Mouse (Mus musculus) hindbrain, embryonic 12.5 days (tissue): ENCODE data around the gene Gm9970. TPM values are rescaled to one million over a fixed set of nuclear protein-coding genes. Genes with fewer than 3 reads are reported as not detected.

Source experiments
- ATAC-seq: fragments of 200-750 bp; cut with Nextera tagmentation; 2 replicates; pipeline ENCODE4 v1.8.0; 2017; ENCODE audit warnings: moderate TSS enrichment; ENCODE audit not compliant: low FRiP score
- H3K27ac ChIP-seq: fragments of 300-500 bp; sonication (generic); 2 replicates; pipeline ENCODE4 v1.5.1; 2016; ENCODE audit warnings: mild to moderate bottlenecking
- H3K27me3 ChIP-seq: fragments of 300-500 bp; sonication (generic); 2 replicates; pipeline ENCODE4 v1.6.1; 2016; ENCODE audit warnings: mild to moderate bottlenecking
- H3K36me3 ChIP-seq: fragments of 300-500 bp; sonication (generic); 2 replicates; pipeline ENCODE4 v1.6.1; 2016; ENCODE audit warnings: mild to moderate bottlenecking
- H3K4me1 ChIP-seq: fragments of 300-500 bp; sonication (generic); 2 replicates; pipeline ENCODE4 v1.6.1; 2016
- H3K4me2 ChIP-seq: fragments of 300-500 bp; sonication (generic); replicated peaks from 2 replicates; pipeline ENCODE4 v1.6.1; 2016; ENCODE audit warnings: mild to moderate bottlenecking
- H3K4me3 ChIP-seq: fragments of 300-500 bp; sonication (generic); 2 replicates; pipeline ENCODE4 v1.5.1; 2016; ENCODE audit warnings: mild to moderate bottlenecking
- H3K9ac ChIP-seq: fragments of 300-500 bp; sonication (generic); 2 replicates; pipeline ENCODE4 v1.6.1; 2016; ENCODE audit warnings: mild to moderate bottlenecking, moderate library complexity
- H3K9me3 ChIP-seq: fragments of 300-500 bp; sonication (generic); replicated peaks from 2 replicates; pipeline ENCODE4 v1.6.1; 2016; ENCODE audit warnings: mild to moderate bottlenecking
- WGBS: fragments of 180-500 bp; shearing (Covaris S2); methylation state at CpG from one replicate; pipeline ENCODE4 v1.1.7; 2016; 5-methylcytosine and 5-hydroxymethylcytosine counted together
- polyA plus RNA-seq: library from polyadenylated mRNA; unstranded; fragments of >200 nt; fragmentation: Nextera tagmentation; extraction: Ambion mirVana; gene quantifications from 2 replicates; pipeline ENCODE4 v1.2.1, GENCODE M21; 2016

Gm9970 gene
- polyA plus RNA-seq, 1 experiment from 2014 or later = 0.57 TPM

- Histone ChIP-seq H3K4me3 (peak overlapping the region; percentile 10; the same call in 1 of the 2 replicates), H3K4me1 (peaks cover 22% of the 10 kb centered on the region), H3K36me3 (peaks cover 77% of the 10 kb centered on the region), H3K27ac (0 out of 2 replicates have a peak overlapping the region, but pooled peaks have one; percentile 2), H3K4me2 (peak overlapping the region; percentile 87), H3K27me3 (no peaks in the 10 kb centered on the region), H3K9me3 (peaks cover 6% of the 10 kb centered on the region), H3K9ac (peak overlapping the region; percentile 20; the same call in 1 of the 2 replicates)
- ATAC-seq = no peak
- WGBS = 90% methylated on average over 27 of the region's 27 CpGs
These were observed 40.7 kb downstream of the Gm9970 start for GRCm38 (mm10) chr5:31200327-31200768.

DNA sequence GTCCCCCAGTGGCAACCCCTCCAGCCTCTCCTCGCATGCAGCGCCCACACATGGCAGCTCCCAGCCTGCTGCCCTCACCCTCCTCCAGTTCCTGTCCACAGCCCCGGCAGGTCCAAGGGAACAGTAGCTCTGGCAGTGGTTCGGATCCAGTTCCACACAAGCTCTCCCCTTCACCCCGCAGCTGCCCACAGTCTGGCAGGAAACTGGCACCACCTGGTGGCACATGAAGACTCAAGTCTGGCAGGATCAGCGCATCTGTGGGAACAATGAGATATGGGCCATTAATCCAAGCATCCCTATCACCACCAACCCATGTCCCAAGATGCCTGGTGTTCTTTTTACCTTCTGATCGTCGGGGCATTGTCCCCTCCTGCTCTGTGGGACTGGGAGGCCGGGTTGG lies 41.1 kb downstream of the Gm9970 start:
- whole genome bisulfite sequencing = 86% methylated on average over 9 of the region's 9 CpGs
- Histone ChIP-seq H3K4me3 (no peak overlapping the region), H3K9ac (no peak overlapping the region)

GRCm38 (mm10) chr5:31199321-31199892 lies 41.6 kb downstream of the Gm9970 start:
- no peak overlapping the region for H3K4me2 ChIP-seq
- H3K9ac ChIP-seq = no peak overlapping the region
- peaks cover 6% of the 10 kb centered on the region for H3K9me3 ChIP-seq
- no peak overlapping the region for H3K27ac ChIP-seq
- peaks cover 26% of the 10 kb centered on the region for H3K4me1 ChIP-seq
- ATAC-seq = no peak
- H3K27me3 ChIP-seq = no peaks in the 10 kb centered on the region
- H3K4me3 ChIP-seq = no peak overlapping the region
- WGBS = 94% methylated on average over 19 of the region's 19 CpGs
- peaks cover 78% of the 10 kb centered on the region for H3K36me3 ChIP-seq

More for the DNA sequence above, 41.1 kb downstream of the Gm9970 start:
- ATAC-seq = no peak
- no peaks in the 10 kb centered on the region for H3K27me3 ChIP-seq
- no peak overlapping the region for H3K27ac ChIP-seq
- peaks cover 78% of the 10 kb centered on the region for H3K36me3 ChIP-seq
- peaks cover 6% of the 10 kb centered on the region for H3K9me3 ChIP-seq
- peaks cover 22% of the 10 kb centered on the region for H3K4me1 ChIP-seq
- no peak overlapping the region for H3K4me2 ChIP-seq

DNA sequence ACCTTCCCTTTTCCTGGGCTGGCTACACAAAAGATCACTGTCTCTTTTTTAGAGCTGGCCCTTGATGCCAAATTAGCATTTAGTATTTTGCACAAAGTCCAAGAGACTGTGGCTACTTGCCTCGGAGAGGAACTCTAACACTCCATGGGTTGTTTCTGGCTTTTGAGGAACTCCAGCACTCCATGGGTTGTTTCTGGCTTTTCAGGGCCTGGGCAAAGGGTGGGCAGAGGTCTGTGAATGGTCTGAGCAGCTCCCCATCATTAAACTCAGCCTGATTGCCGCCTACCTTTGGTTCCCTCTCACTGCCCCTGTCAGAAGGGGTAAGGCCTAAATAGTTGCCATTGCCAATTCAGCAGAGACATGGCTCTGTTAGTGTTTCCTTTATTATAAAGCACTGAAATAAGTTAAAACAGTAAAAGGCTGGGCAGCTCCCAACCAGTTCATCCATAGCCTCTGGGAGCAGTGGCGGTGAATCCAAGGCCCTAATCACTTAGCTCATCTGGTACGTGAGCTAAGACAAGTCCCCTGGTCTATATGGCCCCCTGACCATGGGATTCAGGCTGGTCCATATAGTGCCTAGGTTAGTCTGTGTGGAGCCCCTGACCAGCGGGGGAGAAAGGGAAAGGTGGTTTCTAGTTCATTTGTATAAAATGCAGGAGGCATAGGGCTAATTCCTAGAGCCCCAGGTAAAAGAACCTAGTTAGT lies 42.3 kb downstream of the Gm9970 start:
- H3K9me3 ChIP-seq = peaks cover 6% of the 10 kb centered on the region
- 84% methylated on average over 5 of the region's 5 CpGs for WGBS

DNA sequence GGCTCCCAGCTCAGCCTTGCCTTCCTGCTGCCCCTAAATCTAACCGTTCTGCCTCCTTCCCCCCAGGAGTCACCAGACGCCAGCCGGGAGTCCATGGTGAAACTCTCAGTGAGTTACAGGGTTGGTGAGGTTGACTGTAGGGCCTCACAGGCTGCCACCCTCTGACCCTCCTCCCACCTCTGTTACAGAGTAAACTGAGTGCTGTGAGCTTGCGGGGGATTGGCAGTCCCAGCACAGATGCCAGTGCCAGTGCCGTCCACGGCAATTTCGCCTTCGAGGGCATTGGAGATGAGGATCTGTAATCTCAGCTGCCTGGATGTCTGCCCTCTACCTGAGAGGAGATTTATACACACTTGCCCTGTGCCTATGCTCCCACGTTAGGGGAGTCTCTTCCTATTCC lies 42.9 kb downstream of the Gm9970 start:
- no peak overlapping the region for H3K4me3 ChIP-seq
- no peak for ATAC-seq
- peaks cover 31% of the 10 kb centered on the region for H3K4me1 ChIP-seq
- H3K9ac ChIP-seq = no peak overlapping the region
- no peak overlapping the region for H3K4me2 ChIP-seq
- WGBS = 85% methylated on average over 9 of the region's 9 CpGs
- H3K9me3 ChIP-seq = peaks cover 6% of the 10 kb centered on the region
- H3K36me3 ChIP-seq = peaks cover 67% of the 10 kb centered on the region
- no peak overlapping the region for H3K27ac ChIP-seq
- H3K27me3 ChIP-seq = no peaks in the 10 kb centered on the region

More for the DNA sequence above, 42.3 kb downstream of the Gm9970 start:
- Histone ChIP-seq H3K4me3 (no peak overlapping the region), H3K4me1 (peaks cover 32% of the 10 kb centered on the region), H3K36me3 (peaks cover 73% of the 10 kb centered on the region), H3K4me2 (no peak overlapping the region), H3K9ac (no peak overlapping the region), H3K27ac (no peak overlapping the region), H3K27me3 (no peaks in the 10 kb centered on the region)
- ATAC-seq = no peak

DNA sequence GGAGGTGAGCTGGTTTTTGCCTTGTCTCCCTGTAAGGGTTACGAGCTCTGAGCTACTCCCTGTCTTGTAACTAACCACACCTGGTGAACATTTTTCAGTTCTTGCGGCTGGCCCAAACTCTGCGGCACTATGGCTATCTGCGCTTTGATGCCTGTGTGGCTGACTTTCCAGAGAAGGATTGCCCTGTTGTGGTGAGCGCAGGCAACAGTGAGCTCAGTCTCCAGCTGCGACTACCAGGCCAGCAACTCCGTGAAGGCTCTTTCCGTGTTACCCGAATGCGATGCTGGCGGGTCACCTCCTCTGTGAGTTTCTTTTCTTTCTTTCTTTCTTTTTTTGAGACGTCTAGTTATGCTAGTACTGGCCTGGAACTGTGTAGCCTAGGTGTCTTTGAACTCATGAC lies 44.0 kb downstream of the Gm9970 start:
- Histone ChIP-seq H3K9me3 (peaks cover 6% of the 10 kb centered on the region), H3K27ac (no peak overlapping the region), H3K4me2 (no peak overlapping the region), H3K9ac (no peak overlapping the region), H3K4me3 (no peak overlapping the region), H3K4me1 (peaks cover 28% of the 10 kb centered on the region), H3K27me3 (no peaks in the 10 kb centered on the region), H3K36me3 (peaks cover 62% of the 10 kb centered on the region)
- no peak for ATAC-seq
- 92% methylated on average over 12 of the region's 12 CpGs for WGBS

DNA sequence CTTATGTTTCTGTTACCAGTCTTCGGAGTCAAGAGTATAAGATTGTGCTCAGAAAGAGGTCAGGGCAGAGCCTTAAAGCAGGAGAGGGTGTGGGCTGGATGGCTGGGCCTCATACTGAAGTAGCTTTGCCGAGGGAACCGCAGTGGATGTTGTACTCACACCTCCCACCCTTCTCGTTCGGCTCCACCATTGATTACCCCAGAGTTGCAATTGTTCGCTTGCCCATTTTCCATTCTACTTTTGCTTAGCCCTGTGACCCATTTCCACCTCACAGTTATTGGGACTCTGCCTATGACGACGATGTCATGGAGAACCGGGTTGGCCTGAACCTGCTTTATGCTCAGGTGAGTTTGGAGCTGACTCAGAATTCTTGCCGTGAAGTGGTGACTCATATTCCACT lies 44.8 kb downstream of the Gm9970 start:
- no peak overlapping the region for H3K27ac ChIP-seq
- H3K4me1 ChIP-seq = peaks cover 33% of the 10 kb centered on the region
- H3K4me2 ChIP-seq = no peak overlapping the region
- ATAC-seq = no peak
- H3K9ac ChIP-seq = no peak overlapping the region
- H3K27me3 ChIP-seq = no peaks in the 10 kb centered on the region
- peaks cover 6% of the 10 kb centered on the region for H3K9me3 ChIP-seq
- H3K36me3 ChIP-seq = peaks cover 62% of the 10 kb centered on the region
- WGBS = 94% methylated on average over 10 of the region's 10 CpGs
- no peak overlapping the region for H3K4me3 ChIP-seq

GRCm38 (mm10) chr5:31195671-31196070 lies 45.4 kb downstream of the Gm9970 start:
- Histone ChIP-seq H3K9ac (no peak overlapping the region), H3K36me3 (peaks cover 66% of the 10 kb centered on the region), H3K9me3 (peaks cover 6% of the 10 kb centered on the region), H3K4me1 (peaks cover 27% of the 10 kb centered on the region), H3K27me3 (no peaks in the 10 kb centered on the region), H3K27ac (no peak overlapping the region), H3K4me3 (no peak overlapping the region), H3K4me2 (no peak overlapping the region)
- ATAC-seq = no peak
- 94% methylated on average over 4 of the region's 4 CpGs for WGBS

- Histone ChIP-seq H3K9ac (no peak overlapping the region), H3K4me3 (peak overlapping the region; percentile 80; the same call in 1 of the 2 replicates), H3K4me1 (peaks cover 22% of the 10 kb centered on the region), H3K27ac (no peak overlapping the region), H3K9me3 (no peaks in the 10 kb centered on the region), H3K4me2 (peak overlapping the region; percentile 87; the same call in 1 of the 2 replicates), H3K27me3 (no peaks in the 10 kb centered on the region), H3K36me3 (peaks cover 68% of the 10 kb centered on the region)
- WGBS = 94% methylated on average over 16 of the region's 16 CpGs
- ATAC-seq = no peak
These were observed 46.2 kb downstream of the Gm9970 start for GRCm38 (mm10) chr5:31194486-31195485.

GRCm38 (mm10) chr5:31193631-31194281 lies 47.3 kb downstream of the Gm9970 start:
- Histone ChIP-seq H3K4me3 (peak overlapping the region; percentile 80), H3K4me2 (peak overlapping the region; percentile 87), H3K4me1 (peaks cover 22% of the 10 kb centered on the region), H3K36me3 (peaks cover 65% of the 10 kb centered on the region), H3K27ac (peak overlapping the region; percentile 83), H3K27me3 (no peaks in the 10 kb centered on the region), H3K9me3 (no peaks in the 10 kb centered on the region), H3K9ac (peak overlapping the region; percentile 85)
- WGBS = 15% methylated on average over 25 of the region's 25 CpGs
- peak; percentile 41 for ATAC-seq

DNA sequence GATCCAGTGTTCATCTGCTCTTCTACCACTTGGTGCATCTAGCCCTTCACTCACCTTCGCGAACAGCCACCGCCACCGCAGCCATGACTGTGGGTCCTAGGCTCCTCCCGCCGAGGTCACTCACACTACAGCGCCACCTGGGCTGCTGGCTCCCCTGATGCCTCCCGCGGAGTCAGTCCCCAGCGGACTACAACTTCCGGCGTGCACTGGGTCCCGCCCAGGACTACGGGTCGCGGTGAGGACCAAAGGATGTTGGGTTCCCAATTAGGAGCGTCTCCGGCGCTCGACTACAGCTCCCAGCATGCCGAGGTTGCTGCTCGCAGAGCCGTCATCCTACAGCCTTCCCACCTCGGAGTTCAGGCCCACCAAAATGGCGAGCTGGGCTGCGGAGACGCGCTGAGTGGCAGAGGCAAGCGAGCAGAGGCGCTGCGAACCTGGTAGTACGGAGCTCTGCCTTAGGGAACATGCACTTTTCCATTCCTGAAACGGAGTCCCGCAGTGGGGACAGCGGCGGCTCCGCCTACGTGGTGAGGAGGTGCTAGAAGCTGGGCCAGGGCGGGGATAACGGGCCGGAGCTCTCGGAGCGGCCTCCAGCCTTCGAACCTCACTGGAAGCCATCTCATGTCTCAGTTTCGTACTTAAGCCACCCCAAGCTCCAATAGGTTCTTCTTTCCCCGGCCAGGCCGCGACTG lies 47.9 kb downstream of the Gm9970 start, which contains the start of the genes Snx17 and Eif2b4:
Gene Snx17, plus strand, starts transcription at position 289 of the 692 bp plus-strand sequence.
Gene Eif2b4, minus strand, starts transcription at position 492 of the 692 bp plus-strand sequence.
- Histone ChIP-seq H3K4me2 (peak within 1 kb of the TSS; percentile 87), H3K4me1 (peaks cover 22% of the 10 kb centered on the region), H3K27ac (peak within 1 kb of the TSS; percentile 83), H3K4me3 (peak within 1 kb of the TSS; percentile 80), H3K9me3 (no peaks in the 10 kb centered on the region), H3K9ac (peak within 1 kb of the TSS; percentile 85), H3K27me3 (no peaks in the 10 kb centered on the region), H3K36me3 (peaks cover 65% of the 10 kb centered on the region)
- peak; percentile 95 for ATAC-seq
- under 1% methylated on average over 48 of the region's 48 CpGs for WGBS
